Mouse (Mus musculus) MEL (cell line): ENCODE data around the gene Cnot2. TPM values are rescaled to one million over a fixed set of nuclear protein-coding genes. Genes with fewer than 3 reads are reported as not detected.
A peak's percentile ranks its signal among the peaks of the same experiment; 100 is the strongest.

Experiments used
- DNase-seq: peaks from one replicate; pipeline ENCODE4 v3.0.0; 2011; ENCODE audit warnings: low read depth, low spot score
- H3K27ac ChIP-seq: 2 replicates; pipeline ENCODE4 v1.5.1; 2012; ENCODE audit warnings: low read depth, mild to moderate bottlenecking, control low read depth, low read length, moderate library complexity; ENCODE audit not compliant: control insufficient read depth
- H3K27me3 ChIP-seq, 2 experiments: fragments of 150-350 bp in 1 of 2; sonication (generic) in 1 of 2; 2 replicates each; pipeline ENCODE4 v1.6.1; 2012; ENCODE audit warnings: low read length in 2 of 2, mild to moderate bottlenecking in 2 of 2, improper control_type of control experiment in 1 of 2, moderate library complexity in 1 of 2; ENCODE audit not compliant: insufficient read depth in 2 of 2, control insufficient read depth in 1 of 2
- H3K36me3 ChIP-seq, 2 experiments: 2 replicates each; pipeline ENCODE4 v1.6.1; 2012 to 2014; ENCODE audit warnings: low read length in 2 of 2, improper control_type of control experiment in 1 of 2, inconsistent platforms in 1 of 2, mild to moderate bottlenecking in 1 of 2; ENCODE audit not compliant: insufficient read depth in 2 of 2, control insufficient read depth in 1 of 2
- H3K4me1 ChIP-seq, 2 experiments: fragments of 150-350 bp in 1 of 2; sonication (generic) in 1 of 2; 2 replicates each; pipeline ENCODE4 v1.6.1; 2012; ENCODE audit warnings: low read length in 2 of 2, improper control_type of control experiment in 1 of 2, mild to moderate bottlenecking in 1 of 2; ENCODE audit not compliant: insufficient read depth in 2 of 2, control insufficient read depth in 1 of 2
- H3K4me3 ChIP-seq, 2 experiments: fragments of 150-350 bp in 1 of 2; sonication (generic) in 1 of 2; 2 replicates each; pipeline ENCODE4 v1.5.1; 2012; ENCODE audit warnings: low read depth in 2 of 2, low read length in 2 of 2, mild to moderate bottlenecking in 2 of 2, moderate library complexity in 2 of 2, control low read depth in 1 of 2, improper control_type of control experiment in 1 of 2; ENCODE audit not compliant: control insufficient read depth in 1 of 2, insufficient read depth in 1 of 2
- H3K79me2 ChIP-seq: 2 replicates; pipeline ENCODE4 v1.6.1; 2012; ENCODE audit warnings: mild to moderate bottlenecking, low read length, moderate library complexity; ENCODE audit not compliant: control insufficient read depth, poor library complexity, insufficient read depth
- H3K9ac ChIP-seq: 2 replicates; pipeline ENCODE4 v1.6.1; 2012; ENCODE audit warnings: low read depth, mild to moderate bottlenecking, control low read depth, low read length, moderate library complexity; ENCODE audit not compliant: control insufficient read depth, poor library complexity, severe bottlenecking
- H3K9me3 ChIP-seq: fragments of 150-350 bp; sonication (generic); replicated peaks from 2 replicates; pipeline ENCODE4 v1.6.1; 2012; ENCODE audit warnings: mild to moderate bottlenecking, low read length, improper control_type of control experiment, moderate library complexity; ENCODE audit not compliant: insufficient read depth
- EP300 ChIP-seq, 2 experiments: IDR thresholded peaks; 2 replicates each; pipeline ENCODE4 v1.6.1; 2011; ENCODE audit warnings: improper control_type of control experiment in 2 of 2, low read length in 2 of 2, low read depth in 1 of 2, mild to moderate bottlenecking in 1 of 2
- MAX ChIP-seq: IDR thresholded peaks from 2 replicates; pipeline ENCODE4 v1.6.1; 2011; ENCODE audit warnings: low read length, improper control_type of control experiment
- MAZ ChIP-seq: IDR thresholded peaks from 2 replicates; pipeline ENCODE4 v1.6.1; 2012; ENCODE audit warnings: low read depth, mild to moderate bottlenecking, inconsistent platforms, low read length, improper control_type of control experiment
- MXI1 ChIP-seq: IDR thresholded peaks from 2 replicates; pipeline ENCODE4 v1.6.1; 2011; ENCODE audit warnings: mild to moderate bottlenecking, low read depth, low read length, improper control_type of control experiment
- MYC ChIP-seq: IDR thresholded peaks from 2 replicates; pipeline ENCODE4 v1.6.1; 2011; ENCODE audit warnings: low read depth, mild to moderate bottlenecking, low read length, improper control_type of control experiment, moderate library complexity
- NELFE ChIP-seq: IDR thresholded peaks from 2 replicates; pipeline ENCODE4 v1.6.1; 2011; ENCODE audit warnings: low read depth, low read length, improper control_type of control experiment
- POLR2A ChIP-seq, 2 experiments: IDR thresholded peaks; 2 replicates each; pipeline ENCODE4 v1.6.1; 2011 to 2012; ENCODE audit warnings: low read length in 2 of 2, mild to moderate bottlenecking in 2 of 2, control low read depth in 1 of 2, improper control_type of control experiment in 1 of 2, low read depth in 1 of 2, moderate library complexity in 1 of 2; ENCODE audit not compliant: control insufficient read depth in 1 of 2, insufficient read depth in 1 of 2, poor library complexity in 1 of 2
- POLR2AphosphoS2 ChIP-seq: IDR thresholded peaks from 2 replicates; pipeline ENCODE4 v1.6.1; 2011; ENCODE audit warnings: low read length, improper control_type of control experiment
- POLR2AphosphoS5 ChIP-seq: IDR thresholded peaks from 2 replicates; pipeline ENCODE4 v1.6.1; 2012; ENCODE audit warnings: low read depth, borderline replicate concordance, mild to moderate bottlenecking, inconsistent platforms, low read length, moderate library complexity, mixed read lengths
- TAL1 ChIP-seq: IDR thresholded peaks from 2 replicates; pipeline ENCODE4 v1.6.1; 2012; ENCODE audit warnings: mild to moderate bottlenecking, inconsistent platforms, low read length, moderate library complexity, mixed read lengths
- TBP ChIP-seq: IDR thresholded peaks from 2 replicates; pipeline ENCODE4 v1.8.0; 2011; ENCODE audit warnings: low read depth, low read length, improper control_type of control experiment
- UBTF ChIP-seq: IDR thresholded peaks from 2 replicates; pipeline ENCODE4 v1.6.1; 2012; ENCODE audit warnings: low read depth, mild to moderate bottlenecking, inconsistent platforms, low read length, improper control_type of control experiment, moderate library complexity, borderline replicate concordance; ENCODE audit not compliant: insufficient read depth
- USF2 ChIP-seq, 2 experiments: IDR thresholded peaks; 2 replicates each; pipeline ENCODE4 v1.6.1; 2011 to 2012; ENCODE audit warnings: improper control_type of control experiment in 2 of 2, low read length in 2 of 2, borderline replicate concordance in 1 of 2, inconsistent platforms in 1 of 2, low read depth in 1 of 2, mild to moderate bottlenecking in 1 of 2; ENCODE audit not compliant: insufficient read depth in 1 of 2
- ZKSCAN1 ChIP-seq: IDR thresholded peaks from 2 replicates; pipeline ENCODE4 v1.6.1; 2012; ENCODE audit warnings: low read depth, mild to moderate bottlenecking, inconsistent platforms, low read length, improper control_type of control experiment, moderate library complexity
- ZMIZ1 ChIP-seq: IDR thresholded peaks from 2 replicates; pipeline ENCODE4 v1.6.1; 2012; ENCODE audit warnings: low read depth, mild to moderate bottlenecking, inconsistent platforms, low read length, improper control_type of control experiment, moderate library complexity
- polyA plus RNA-seq, 2 experiments: library from polyadenylated mRNA; stranded (reverse) in 1 of 2; unstranded in 1 of 2; fragments of >175 nt in 1 of 2; fragments of >200 nt in 1 of 2; gene quantifications; 2 replicates each; pipeline versions ENCODE4 v1.2.1 to v1.2.4; 2012; ENCODE audit warnings: low replicate concordance in 2 of 2, low read depth in 1 of 2; ENCODE audit not compliant: insufficient read length in 2 of 2, insufficient read depth in 1 of 2, missing spikeins in 1 of 2
- total RNA-seq: library from RNA; depleted of rRNA; stranded (reverse); fragments of 300-350 nt; gene quantifications from 2 replicates; pipeline ENCODE4 v1.2.3, GENCODE M21; 2012

Cnot2 gene
- total and polyA plus RNA-seq, 3 experiments: 84.3 to 554 (median 88.8) TPM

DNA sequence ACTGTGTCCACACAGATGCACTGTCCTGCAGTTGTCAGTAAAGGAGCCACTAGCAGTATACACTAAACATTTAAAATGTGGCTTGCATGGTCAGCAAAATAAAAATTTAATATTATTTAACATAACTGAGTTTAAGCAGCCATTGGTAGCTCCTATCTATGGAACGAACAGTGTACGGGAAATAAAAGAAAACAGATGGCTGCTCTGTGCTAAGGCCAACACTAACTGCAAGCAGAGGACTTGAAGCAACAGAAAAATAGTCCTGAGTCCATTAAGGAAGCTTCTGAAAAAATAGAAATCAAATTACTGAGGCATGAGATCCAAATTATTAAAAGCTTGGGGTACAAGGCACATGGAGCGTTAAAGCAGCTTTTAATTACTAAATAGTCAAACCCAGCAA lies 35.1 kb downstream of the Cnot2 start (continued):
- no peak for TF ChIP-seq POLR2AphosphoS5

DNA sequence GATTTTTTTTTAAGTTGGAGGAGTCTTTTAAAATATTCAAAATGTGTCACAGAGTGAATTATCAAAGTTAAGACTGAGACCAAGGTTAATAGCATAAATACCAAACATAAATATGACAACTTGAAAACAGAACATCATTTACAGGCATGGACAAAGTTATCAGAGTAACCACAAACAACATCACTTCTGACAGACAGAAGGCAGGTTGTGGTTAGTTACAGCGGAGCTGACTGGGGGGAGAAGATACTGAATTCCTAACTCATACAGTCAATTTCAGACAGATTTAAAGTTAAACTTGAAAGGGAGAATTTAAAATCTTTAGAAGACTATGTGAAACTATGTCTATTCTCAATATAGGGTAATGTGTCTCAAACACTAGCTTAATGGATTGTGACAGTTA lies 38.2 kb downstream of the Cnot2 start:
- Histone ChIP-seq H3K4me3 (no peak overlapping the region), H3K27me3 (no peaks in the 10 kb centered on the region), H3K27ac (no peak overlapping the region), H3K36me3 (peaks cover 7 to 10% of the 10 kb centered on the region in 2 experiments), H3K9ac (no peak overlapping the region), H3K9me3 (no peaks in the 10 kb centered on the region), H3K79me2 (peaks cover 32% of the 10 kb centered on the region), H3K4me1 (peaks cover 2 to 3% of the 10 kb centered on the region in 2 experiments; a peak in 2 of 4 replicates)
- no peak for TF ChIP-seq POLR2A (IDR thresholded peaks at IDR 0.05; ENCODE audit: control insufficient read depth in 1 of 2, insufficient read depth in 1 of 2, low read depth in 1 of 2, low read length in 2 of 2, poor library complexity in 1 of 2)
- peak; percentile 33; the same call in 1 of the 2 replicates for TF ChIP-seq TAL1
- peak in 1 of 2 experiments; percentile 49; a peak in 1 of 4 replicates for TF ChIP-seq EP300 (IDR thresholded peaks at IDR 0.05; ENCODE audit: low read depth in 1 of 2, low read length in 2 of 2)
- TF ChIP-seq POLR2AphosphoS2: no peak
- peak; percentile 37 for DNase-seq

DNA sequence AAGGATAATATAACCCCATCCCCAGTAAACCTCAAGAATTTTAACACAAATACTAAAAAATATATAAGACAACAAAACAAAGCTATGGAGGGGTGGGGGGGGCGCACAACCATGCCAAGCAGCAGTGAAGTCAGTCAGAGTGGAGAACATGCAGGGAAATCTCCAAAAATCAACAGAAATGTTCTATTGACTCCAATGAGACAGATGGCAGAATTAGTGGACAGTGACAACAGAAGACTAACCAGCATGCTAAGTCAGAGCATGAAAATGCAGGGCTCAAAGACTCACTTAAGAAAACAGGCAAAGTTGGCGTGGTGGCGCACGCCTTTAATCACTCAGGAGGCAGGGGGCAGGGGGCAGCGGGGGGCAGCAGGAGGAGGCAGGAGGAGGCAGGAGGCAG lies 40.6 kb downstream of the Cnot2 start:
- no peak for TF ChIP-seq TBP
- TF ChIP-seq UBTF: no peak
- TF ChIP-seq MAX: no peak
- TF ChIP-seq ZKSCAN1: no peak
- TF ChIP-seq ZMIZ1: no peak
- TF ChIP-seq USF2 (IDR thresholded peaks at IDR 0.05; ENCODE audit: borderline replicate concordance in 1 of 2, insufficient read depth in 1 of 2, low read depth in 1 of 2, low read length in 2 of 2): no peak
- TF ChIP-seq MYC: no peak
- no peak for TF ChIP-seq POLR2A (IDR thresholded peaks at IDR 0.05; ENCODE audit: control insufficient read depth in 1 of 2, insufficient read depth in 1 of 2, low read depth in 1 of 2, low read length in 2 of 2, poor library complexity in 1 of 2)
- TF ChIP-seq MAZ: no peak
- no peak for TF ChIP-seq MXI1
- no peak for TF ChIP-seq NELFE
- no peak for TF ChIP-seq TAL1
- TF ChIP-seq EP300 (IDR thresholded peaks at IDR 0.05; ENCODE audit: low read depth in 1 of 2, low read length in 2 of 2): no peak
- H3K79me2 ChIP-seq: peaks cover 33% of the 10 kb centered on the region
- no peak for DNase-seq
- H3K36me3 ChIP-seq: peaks cover 7 to 10% of the 10 kb centered on the region in 2 experiments; a peak in 3 of 4 replicates
- H3K9ac ChIP-seq: no peak overlapping the region
- peaks cover 0 to 3% of the 10 kb centered on the region in 2 experiments; a peak in 1 of 4 replicates for H3K4me1 ChIP-seq
- no peaks in the 10 kb centered on the region for H3K9me3 ChIP-seq
- no peak overlapping the region for H3K4me3 ChIP-seq
- H3K27ac ChIP-seq: no peak overlapping the region
- no peaks in the 10 kb centered on the region for H3K27me3 ChIP-seq
